Mouse (Mus musculus): ENCODE measurements around the gene Ccdc17.

Ccdc17 gene

DNA sequence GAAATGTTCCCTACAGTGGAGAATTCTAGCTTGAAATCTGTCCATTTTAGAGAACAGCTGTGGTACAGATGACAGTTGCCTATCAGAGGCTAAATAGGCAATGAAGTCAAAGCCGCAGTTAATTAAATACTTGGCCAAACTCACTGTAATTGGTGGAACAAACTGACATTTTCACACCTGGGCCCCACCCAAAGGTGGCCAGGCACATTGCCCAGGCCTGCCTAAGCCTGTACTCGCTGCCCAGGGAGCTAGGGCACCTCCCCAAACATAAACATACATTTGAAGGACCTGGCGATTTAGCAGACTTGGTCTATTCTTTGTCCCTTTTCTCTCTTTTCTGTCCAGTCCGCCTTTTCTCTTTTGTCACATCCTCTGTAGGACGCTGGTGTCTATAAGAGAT lies at the start of gene Ccdc17:
Ccdc17 (plus strand) TSS at position 276 of the 400 bp plus-strand sequence.
- no peak for DNase-seq (ENCODE audit: low spot score)

DNA sequence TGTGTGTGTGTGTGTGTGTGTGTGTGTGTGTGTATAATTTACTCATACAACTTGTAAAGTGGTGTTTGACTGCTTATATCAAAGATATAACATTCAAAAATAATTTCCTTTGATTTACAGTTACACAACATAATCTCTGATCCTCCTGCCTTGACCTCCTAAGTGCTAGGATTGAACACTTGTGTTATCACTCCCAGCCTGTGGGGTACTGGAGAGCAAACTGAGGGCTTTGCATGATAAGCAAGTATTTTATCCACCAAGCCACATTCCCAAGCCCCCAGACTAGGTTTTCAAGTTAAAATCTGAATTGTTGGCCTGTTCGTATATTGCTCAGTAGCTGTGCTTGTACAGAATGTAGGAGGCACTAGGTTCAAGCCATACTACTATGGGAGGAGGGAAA lies 46.0 kb upstream of the Ccdc17 start:
- no peak for DNase-seq (ENCODE audit: low spot score)

DNA sequence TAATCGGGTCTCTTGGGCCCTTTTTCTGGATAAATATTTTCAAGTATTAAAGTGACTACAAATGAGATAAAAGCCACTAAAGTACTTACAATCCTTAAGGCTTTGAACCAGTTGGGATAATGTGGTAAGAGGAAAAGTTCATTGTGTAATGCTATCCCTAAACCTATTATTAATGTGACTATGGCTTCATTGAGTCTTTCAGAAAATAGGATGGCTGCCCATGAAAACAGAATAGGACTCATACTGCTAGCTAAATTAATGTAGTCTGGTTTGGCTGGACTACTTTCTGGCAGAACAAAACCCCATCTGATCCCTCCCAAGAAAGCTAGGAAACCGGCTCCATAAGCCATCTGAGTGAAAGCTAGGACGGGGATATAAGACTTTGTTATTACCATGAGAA lies 43.4 kb upstream of the Ccdc17 start:
- DNase-seq (ENCODE audit: low spot score), result no peak

DNA sequence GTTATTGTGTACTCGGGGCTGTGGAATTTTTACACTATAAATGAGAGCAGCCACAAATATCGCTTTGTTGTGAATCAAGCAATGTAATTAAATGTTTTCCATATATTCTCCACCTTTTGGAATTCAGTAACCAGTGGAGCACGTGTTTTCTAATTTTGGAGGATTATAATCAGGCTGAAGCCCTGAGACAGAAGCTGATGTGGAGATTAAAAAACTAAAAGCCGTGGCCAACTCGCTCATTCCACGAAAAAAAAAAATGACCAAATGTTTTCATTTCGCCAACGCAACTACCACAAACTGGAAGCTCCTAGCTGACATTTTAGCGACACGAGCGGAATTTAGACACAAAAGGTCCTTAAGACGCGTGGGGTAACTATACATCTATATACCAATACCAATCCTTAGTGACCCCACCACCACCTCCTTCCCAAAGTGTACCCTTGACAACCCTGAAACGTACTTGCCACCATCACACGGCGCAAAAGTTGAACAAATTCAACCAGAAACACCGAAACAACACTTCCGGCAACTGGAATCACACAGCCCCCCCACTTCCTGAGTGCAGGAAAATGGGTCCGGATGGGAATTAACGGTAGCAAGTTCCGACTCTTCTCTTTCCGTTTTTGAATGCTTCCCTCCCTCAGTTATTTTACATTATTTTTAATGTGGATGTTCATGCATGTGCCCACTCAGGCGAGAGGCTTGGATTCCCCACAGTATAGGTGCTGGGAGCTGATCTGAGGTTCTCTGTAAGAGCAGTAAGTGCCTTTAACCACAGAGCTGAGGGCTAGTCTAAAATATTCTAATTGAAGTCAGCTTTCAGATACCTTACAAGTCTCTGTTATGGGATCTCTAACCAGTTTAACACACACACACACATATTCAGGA lies 40.8 kb upstream of the Ccdc17 start, which contains the start of gene Tmem69:
Tmem69 (minus strand) TSS at position 524 of the 888 bp plus-strand sequence.
- peak; percentile 84 for DNase-seq (ENCODE audit: low spot score)

DNA sequence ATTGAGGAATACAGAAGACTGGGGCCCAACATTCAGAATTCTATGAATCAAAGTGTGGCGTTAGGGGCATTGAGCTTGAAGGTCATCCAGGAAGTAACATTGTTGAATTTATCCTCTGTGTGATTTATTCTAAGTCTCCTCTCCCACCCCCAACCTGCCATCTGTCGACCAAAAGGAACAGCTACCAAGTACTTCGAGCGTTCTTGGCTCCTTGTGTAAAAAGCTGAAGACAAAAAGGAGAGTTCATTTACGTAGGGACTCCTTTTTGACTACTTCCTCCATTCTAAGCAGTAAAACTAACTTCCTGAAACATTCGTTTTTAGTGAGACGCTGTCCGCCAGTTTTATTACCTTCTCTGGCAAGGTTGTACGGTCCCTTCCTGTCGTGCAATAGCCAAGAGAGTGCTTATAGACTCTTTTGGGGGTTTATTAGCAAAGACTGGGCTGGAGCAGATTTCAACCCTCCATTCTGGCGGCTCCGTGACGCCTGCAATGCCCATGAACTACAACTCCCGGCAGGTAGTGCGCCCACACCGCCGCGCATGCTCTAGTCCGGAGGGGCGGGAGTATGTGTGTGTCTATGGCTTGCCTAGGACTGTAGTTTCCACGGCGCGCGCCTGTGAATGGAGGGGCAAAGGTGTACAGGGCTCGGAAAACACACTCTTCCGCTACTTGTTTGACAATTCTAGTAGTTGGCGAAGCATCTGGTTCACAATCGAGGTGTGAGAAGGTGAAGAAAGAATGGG lies 39.7 kb upstream of the Ccdc17 start:
- DNase-seq (ENCODE audit: low spot score), result peak; percentile 93

DNA sequence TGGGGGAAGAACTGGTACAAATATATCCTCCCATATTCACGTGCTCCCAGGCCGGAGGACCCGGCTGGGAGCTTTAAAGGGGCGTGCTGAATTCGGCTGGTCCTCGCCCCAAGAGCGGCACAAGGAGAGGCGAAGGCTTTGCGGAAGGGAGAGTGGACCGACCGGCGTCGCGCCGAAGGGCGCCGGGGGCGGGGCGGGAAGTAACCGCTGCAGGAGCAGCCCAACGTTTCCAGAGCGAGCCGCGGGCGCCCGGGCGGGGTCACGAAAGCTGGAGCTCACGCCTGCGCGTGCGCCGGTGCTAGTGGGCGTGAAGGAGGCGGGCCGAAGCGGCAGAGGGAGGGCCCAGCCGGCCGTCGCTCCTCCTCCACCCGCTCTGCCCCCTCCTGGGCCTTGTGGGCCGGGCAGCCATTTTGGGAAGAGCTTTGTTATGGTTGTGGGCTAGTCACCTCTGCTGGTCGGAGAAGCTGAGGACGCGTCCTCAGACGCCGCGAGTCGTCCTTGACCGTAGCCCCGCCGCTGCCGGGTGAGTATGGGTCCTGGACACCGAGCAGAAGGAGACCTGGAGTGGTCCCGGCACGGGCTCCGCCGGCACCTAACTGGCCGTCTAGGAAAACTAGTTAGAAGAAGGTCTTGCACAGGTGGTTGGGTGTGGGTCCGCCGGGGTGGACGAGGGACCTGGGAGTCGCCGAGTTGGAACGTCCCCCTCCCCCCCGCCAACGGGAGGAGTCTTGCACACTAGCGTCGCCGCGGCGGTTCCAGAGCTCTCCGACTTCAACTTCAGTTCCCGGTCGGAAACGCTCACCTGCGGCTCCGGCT lies 38.9 kb upstream of the Ccdc17 start, which contains the start of gene Gpbp1l1:
Gpbp1l1 (plus strand) TSS at position 353 of the 816 bp plus-strand sequence.
- DNase-seq (ENCODE audit: low spot score), result peak; percentile 95

DNA sequence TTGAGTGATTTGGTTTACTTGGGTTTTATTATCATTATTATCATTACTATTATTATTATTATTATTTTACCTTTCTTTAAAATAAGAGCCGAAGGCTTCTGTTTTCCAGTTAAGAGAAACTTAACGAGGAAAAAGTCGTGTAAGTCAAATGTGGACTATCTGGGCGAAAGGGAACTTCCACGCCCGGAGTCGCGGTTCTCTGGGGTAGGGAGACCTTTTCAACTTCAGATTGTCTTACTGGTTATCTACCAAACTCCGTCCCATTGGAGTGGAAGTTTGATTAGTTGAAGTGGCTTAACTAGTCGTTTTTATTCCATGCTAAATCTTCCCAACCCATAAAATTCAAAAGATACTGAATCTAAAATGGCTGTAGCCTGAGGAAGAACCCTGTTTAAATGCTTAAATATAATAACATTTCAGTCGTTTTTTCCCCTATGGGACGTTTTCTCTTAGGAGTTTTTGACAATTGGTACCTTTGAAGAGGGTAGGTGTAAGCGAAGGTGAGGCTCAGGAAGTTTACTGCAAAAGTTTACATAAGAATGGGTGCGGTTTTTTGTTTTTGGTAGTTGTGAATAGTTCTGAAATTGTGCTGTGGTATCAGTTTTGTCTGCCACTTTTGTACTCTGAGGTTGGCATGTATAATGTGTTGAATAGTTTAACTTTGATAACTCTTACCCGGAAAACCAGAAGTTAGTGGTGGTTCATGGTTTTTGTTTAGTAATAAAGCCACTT lies 38.1 kb upstream of the Ccdc17 start:
- DNase-seq (ENCODE audit: low spot score), result peak; percentile 52

DNA sequence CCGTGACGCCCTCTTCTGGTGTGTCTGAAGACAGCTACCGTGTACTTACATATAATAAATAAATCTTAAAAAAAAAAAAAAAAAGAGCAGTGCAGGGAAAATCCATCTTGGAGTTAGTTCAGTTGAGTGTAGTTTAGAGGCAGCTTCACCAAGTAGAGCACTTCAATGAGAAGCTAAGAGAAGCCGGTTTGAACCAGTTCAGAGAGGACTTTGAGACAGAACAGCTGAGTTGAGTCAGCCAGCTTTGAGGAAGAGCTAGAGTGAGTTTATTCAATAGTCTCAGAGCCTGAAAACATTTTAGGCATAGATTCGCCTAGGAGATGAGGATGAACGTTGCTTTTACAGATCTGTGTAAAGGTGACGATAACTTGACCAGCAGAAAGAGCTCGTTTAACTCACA lies 661 bp upstream of the Ccdc17 start:
- DNase-seq (ENCODE audit: low spot score), result no peak

DNA sequence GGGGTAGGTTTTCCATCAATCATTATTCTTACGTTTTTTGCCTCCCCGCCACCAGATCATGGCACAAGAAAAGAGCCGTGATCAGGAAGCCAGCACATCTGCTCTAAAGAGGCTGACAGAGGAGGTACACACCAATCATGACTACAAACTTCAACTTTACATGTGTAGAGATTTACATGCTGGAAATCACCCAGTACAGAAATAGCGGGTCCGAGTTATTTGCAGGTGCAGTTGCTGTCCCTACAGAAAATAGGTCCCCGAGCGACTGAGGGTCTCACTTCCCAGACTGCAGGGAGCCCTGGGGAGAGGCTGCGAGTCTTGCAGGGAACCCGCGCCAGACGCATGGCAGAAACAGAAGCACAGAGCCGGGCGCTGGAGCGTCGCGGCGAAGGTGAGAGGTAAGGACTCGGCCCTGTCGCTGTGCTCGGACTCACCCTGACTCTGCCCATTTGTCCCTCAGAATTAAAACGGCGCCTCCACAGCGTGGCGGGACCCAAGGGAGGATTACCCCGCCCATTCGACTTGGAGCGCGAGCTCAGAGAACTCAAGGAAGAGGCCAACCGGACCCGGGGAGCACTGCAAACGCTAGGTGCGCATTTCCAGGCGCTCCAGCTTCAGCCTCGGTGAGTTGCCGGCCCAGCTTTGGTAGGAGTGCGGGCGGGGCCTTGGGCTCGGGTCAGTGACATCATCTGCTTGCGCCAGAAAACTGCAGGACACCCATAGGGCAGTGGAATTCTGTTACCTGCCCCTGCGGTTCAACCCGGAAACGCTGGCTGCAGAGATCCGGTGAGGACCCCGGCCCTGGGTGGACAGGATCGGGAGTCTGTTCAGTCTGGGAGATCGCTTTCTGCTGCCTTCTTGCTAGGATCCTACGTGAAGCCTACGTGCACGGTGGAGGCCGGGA lies 776 bp downstream of the Ccdc17 start:
- DNase-seq (ENCODE audit: low spot score), result peak; percentile 73

DNA sequence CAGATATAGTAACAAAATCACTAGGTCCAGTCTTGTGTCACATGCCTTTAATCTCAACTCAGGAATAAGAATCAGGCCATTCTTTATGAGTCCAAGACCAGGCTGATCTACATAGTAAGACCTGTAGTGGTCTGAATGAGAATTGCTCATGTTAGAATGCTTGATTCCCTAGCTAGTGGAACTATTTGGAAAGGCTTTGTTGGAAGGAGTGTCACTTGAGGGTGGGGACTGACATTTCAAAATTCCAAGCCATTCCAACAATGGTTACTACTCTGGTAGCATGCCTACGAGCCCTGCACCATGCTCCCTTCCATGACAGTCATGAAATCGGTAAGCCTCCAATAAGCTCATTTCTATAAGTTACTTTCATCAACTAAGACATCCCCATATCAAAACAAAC lies 16.2 kb downstream of the Ccdc17 start:
- DNase-seq (ENCODE audit: low spot score), result no peak

DNA sequence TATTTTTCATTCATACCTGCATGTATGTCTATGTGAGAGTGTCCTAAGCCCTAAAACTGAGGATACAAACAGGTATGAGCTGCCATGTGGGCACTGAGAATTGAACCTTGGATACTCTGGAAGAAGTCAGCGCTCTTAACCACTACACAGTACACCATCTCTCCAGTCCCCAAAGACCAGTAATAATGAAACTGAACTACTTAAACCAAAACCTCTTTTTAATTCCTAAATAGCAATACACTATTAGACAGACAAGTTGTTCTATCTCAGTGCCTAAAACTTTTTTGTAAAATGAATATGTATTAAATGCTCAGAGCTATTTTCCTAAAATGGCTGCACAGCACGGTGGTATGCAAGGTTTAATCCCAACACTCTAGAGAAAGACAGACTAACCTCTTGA lies 18.8 kb downstream of the Ccdc17 start:
- no peak for DNase-seq (ENCODE audit: low spot score)

DNA sequence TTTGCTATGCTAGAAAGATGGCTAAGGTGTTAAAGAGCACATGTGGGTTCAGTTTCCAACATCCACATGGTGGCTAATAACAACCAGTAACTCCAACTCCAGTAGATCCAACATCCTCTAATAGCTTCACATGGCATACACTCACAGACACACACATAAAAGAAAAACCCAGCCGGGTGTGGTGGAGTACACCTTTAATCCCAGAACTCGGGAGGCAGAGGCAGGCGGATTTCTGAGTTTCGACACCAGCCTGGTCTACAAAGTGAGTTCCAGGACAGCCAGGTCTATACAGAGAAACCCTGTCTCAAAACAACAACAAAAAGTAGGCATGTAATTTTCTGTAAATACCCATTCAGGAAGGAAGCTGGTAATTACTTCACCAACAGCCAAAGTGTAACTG lies 28.4 kb downstream of the Ccdc17 start:
- no peak for DNase-seq (ENCODE audit: low spot score)

DNA sequence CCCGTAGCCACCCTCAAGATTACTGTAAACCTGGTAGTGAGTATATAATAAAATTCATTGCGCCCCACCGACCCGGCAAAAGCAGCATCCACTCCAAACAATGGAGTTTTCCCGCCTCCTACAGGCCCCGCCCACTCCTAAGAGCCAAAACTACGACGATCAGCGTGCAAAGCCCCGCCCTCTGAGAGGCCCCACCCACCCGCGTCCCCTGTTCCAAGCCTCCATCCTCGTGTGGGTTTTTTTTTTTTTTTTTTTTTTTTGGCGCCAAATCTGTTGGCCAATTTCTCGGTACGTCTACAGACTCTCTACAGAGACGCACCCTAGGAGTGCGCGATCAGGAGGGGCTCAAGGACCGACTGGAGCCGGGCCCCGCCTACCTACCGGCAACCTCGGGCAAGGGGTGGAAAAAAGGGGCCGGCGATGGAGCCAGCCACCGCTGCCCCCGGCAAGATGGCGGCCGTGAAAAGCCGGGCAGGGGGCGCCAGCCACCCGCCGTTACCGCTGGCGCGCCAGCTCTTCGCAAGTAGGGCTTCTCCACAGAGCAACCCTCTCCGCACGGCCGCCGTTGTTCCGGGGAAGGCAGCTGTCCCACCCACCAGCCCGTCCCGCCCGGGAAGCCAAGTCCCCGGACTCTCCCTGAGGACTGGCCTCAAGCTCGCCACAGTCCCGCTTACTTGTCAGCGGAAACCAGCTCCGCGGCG lies 30.4 kb downstream of the Ccdc17 start:
- peak; percentile 88 for DNase-seq (ENCODE audit: low spot score)

DNA sequence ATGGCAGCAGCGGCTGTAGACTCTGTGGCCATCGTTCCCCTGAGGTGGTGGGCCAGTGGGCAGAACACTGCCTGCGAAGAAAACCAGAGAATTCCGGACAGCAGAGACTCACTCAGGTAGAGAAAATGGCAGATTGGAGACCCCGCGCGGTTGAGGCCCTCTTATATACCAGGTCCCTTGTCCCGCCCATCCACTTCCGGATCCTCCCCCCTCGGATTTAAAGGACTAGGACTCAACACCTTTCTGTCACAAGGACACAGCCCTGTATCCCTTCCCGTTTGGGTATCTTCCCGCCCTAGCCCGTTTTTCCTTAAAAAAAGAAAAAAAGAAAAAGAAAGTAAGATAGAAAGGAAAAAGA lies 30.9 kb downstream of the Ccdc17 start:
- DNase-seq (ENCODE audit: low spot score), result peak; percentile 92

DNA sequence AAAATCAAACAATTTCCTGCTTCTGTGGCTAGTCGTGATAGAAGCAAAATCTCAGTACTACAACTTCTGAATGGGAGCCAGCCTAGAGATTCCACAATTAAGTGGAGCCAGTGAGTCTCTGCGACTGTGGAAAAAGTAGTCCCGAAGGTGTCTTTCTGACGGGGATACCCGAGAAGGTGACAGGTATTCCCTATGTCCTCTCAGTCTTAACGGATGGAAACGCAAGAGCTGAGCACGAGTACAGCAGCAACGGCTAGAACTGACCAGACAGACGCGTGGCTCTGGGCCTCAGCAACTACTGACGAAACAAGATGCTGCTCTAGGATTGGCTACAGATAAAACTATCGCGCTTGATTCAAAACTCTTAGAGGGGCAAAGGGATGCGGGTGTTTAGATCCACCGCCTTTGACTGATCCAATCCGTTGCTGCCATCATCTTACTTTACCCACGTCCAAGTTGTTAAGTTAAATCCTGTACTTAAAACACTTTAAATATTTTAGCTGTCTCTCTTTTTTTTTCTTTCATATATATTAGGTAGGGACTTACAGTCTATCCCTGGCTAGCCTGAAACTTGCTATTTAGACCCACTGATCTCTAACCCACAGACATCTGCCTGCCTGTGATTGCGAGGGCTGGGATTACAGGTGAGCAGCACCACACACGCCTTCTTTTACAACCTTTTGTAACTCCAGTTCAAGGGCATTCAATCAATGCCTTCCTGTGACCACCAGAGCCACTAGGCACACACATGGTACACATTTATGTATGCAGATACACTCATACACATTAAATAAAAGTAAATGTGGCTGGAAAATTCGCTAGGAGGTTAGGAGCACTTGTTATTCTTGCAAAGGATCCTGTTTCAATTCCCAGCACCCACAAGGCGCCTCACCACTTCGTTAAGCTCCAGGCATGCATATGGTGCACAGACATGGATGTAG lies 31.5 kb downstream of the Ccdc17 start, which contains the start of gene Nasp:
Nasp (minus strand) TSS at position 220 of the 941 bp plus-strand sequence.
- DNase-seq (ENCODE audit: low spot score), result peak; percentile 88

DNA sequence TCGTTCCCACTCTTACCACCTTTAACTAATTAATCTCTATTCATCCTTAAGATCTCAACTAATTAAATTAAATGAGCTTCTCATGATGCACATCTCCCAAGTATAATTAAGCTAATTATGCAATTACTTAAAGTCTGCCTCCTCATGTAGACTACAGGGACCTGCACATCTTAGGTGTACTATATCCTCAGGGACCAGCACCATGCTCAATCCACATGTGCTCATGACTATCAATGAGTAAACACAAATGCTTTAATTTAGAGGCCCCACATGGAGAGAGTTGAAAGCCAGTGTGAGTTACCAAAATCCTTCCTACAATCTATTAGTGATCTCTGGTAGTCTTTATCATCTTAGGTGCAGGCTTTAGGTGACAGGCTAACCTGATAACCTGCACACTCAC lies 38.7 kb downstream of the Ccdc17 start:
- no peak for DNase-seq (ENCODE audit: low spot score)

DNA sequence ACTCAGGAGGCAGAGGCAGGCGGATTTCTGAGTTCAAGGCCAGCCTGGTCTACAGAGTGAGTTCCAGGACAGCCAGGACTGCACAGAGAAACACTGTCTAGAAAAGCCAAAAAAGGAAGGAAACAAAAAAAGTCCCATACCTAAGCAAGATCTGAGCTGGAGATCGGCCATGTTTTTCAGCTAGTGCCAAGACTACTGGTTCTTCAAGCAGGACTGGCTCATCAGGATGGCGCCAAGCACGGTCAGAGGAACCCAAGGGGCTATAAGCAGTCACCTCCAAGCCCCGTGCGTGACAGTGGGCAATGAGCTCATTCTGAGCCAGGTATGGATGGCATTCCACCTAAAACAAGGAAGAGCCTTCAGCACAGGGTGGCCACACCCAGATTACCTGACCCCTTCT lies 42.4 kb downstream of the Ccdc17 start:
- no peak for DNase-seq (ENCODE audit: low spot score)

DNA sequence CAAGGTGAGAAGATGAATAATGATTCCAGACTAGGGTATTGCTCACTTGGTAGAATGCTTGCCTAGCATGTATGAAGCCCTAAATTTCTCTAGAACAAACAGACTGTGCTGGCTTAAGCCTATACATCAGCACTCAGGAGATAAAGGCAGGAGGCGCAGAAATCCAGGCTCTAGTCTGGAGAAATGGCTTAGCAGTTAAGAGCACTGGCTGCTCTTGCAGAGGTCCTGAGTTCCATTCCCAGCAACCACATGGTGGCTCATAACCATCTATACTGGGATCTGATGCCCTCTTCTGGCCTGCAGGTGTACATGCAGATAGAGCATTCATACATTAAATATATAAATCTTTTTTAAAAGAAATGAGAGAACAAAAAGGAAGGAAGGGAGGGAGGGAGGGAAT lies 45.6 kb downstream of the Ccdc17 start:
- no peak for DNase-seq (ENCODE audit: low spot score)

DNA sequence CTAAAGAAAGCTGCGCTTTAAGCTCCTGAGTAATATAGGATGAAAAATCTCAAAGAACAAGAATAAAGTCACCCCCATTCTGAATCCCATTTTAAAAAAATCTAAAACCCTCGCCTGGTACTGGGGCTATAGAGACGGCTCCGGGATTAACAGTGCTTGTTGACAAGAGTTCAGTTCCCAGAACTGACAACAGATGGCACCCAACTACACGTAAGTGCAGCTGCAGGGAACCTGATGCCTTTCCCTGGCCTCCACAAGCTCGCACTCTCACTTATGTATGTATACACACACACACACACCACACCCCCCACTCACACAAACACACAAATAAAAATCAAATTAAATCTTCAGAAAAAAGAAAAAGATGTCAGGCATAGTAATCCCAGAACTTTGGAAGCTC lies 47.9 kb downstream of the Ccdc17 start:
- peak; percentile 51 for DNase-seq (ENCODE audit: low spot score)

Measured in adipocyte (in vitro differentiated cells).